Mouse (Mus musculus) brain, embryonic 18.5 days (tissue): ENCODE measurements around the gene Olfr1185-ps1.
"Not testable (repeated sequence)": the region's sequence is repeated elsewhere in the genome, so short reads cannot be mapped to it uniquely, and the experiment has no call there.

Experiments used
- DNase-seq: peaks from one replicate; pipeline ENCODE4 v3.0.0-alpha.2; 2012; ENCODE audit warnings: low read depth, low spot score

Olfr1185-ps1 gene

GRCm38 (mm10) chr2:88493020-88493419 lies at the start of gene Olfr1185-ps1:
TSS of gene Olfr1185-ps1 (plus strand) at chr2:88493320.
- no peak for DNase-seq

DNA sequence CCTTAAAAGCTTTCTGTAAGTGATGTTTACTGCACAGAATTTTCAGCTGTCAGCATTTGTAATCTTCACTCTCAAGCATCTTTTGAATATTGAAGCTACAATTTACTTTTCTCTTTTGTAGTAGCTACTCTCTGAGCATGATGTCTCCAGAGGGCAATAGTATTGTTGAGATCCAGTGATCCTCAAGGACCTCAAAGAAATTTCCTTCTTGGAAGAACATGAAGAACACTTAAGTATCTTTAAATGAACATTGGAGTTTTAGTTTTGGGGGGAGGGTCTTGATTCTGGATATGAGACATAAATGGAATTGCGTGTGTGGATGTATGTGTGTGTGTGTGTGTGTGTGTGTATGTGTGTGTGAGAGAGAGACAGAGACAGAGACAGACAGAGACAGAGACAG lies 44.1 kb upstream of the Olfr1185-ps1 start, which contains the start of gene Gm13757:
Gm13757 (minus strand) TSS at position 101 of the 400 bp plus-strand sequence.
- DNase-seq = no peak

DNA sequence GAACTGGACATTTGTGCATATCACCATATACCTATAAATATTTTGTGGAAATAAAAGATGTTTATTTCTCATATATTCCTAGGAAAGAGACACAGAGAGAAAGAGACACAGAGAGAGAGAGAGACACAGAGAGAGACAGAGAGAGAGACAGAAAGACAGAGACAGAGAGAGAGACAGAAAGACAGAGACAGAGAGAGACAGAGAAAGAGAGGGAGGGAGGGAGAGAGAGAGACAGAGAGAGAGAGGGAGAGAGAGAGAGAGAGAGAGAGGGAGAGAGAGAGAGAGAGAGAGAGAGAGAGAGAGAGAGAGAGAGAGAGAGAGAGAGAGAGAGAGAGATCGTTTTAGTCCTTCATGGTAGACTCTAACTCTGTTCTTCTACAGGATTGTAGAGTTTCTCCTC lies 38.6 kb upstream of the Olfr1185-ps1 start, which contains the start of gene Olfr1183:
Olfr1183 (plus strand) TSS at position 301 of the 400 bp plus-strand sequence.
- not testable (repeated sequence) for DNase-seq

DNA sequence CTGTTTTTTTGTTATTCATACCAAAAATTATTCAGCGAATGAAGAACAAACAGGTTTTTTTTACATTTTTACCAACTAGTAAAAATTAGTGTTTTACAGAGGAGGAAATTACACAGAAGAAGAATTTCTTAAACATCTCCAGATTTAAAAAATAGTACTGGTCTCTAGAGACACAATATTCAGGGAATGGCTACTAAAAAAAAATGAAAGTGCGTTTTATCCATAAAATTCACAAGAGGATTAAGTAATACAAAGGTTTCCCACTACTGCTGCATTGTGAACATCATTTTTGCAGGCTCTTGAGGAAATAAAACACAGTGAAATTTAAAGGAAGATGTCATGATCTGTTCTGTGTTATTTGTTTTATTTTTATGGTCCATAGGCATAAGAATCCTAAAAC lies 9.8 kb upstream of the Olfr1185-ps1 start, which contains the start of gene Olfr1184:
Olfr1184 (plus strand) TSS at position 301 of the 400 bp plus-strand sequence.
- no peak for DNase-seq

DNA sequence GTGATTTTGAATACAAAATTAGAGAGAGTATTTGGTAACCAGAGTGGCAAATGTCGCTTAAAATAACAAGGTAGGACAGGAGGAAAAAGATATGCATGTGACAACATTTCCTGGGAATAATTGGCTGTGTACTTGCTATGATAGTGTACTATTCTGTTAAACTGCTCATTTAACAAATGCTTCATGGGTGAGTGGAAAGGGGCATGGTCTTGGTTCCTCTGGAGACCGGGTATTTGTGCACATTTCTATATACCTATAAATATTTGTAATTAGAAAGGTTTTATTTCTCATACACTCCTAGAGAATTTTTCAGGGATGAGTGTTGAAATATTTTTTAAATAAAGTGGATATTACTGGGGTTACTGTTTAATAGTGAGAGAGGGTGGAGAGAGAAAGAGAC lies 25.1 kb downstream of the Olfr1185-ps1 start, which contains the start of gene Olfr1186:
Olfr1186 (plus strand) TSS at position 301 of the 400 bp plus-strand sequence.
- no peak for DNase-seq

DNA sequence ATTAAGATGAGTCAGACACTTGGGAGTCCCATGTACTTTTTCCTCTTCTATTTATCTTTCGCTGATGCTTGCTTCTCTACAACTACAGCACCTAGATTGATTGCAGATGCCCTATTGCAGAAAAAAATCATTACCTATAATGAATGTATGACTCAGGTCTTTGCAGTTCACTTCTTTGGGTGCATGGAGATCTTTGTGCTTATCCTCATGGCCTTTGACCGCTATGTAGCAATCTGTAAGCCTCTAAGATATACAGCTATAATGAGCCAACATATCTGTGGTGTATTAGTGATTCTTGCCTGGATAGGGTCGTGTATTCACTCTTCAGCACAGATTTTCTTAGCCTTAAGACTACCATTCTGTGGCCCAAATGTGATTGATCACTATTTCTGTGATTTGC lies 32.6 kb downstream of the Olfr1185-ps1 start:
- no peak for DNase-seq
